Comparison of ENCODE assay signal across 23 mouse cellular contexts in the genomic region with DNA sequence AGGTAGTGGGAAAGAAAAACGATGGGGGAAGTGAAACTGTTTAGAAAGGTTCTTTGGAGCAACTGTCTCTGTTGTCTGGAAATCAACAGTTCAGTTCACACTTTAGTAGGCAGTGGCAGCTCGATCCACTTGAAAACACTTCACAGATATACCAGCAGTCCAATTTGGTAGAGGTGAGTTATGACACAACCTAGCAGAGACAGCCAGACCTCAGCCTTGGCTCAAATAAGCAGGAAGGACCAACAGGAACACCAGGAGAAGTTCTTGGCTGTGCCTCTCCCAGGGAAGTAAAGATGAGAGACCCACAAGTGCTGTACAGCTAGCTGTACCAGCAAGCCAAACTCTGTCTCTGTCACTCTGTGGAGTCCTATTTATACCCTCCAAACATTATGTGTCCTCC.
"Had no signal": no experiment of that assay in that cellular context is flagged by ENCODE, and none has a peak within 500 bp of the region (broad histone marks: within the 10 kb centered on the region; RNA-seq: fewer than 3 reads in every experiment).

No protein-coding gene starts in this region.

- H3K4me2 ChIP-seq: hindbrain, embryonic 13.5 days; hindbrain, embryonic 15.5 days; kidney, embryonic 15.5 days; limb, embryonic 13.5 days; limb, embryonic 15.5 days; liver, embryonic 12.5 days had no signal

- H3K9ac ChIP-seq: forebrain, postnatal 0 days; hindbrain, embryonic 13.5 days; hindbrain, embryonic 15.5 days; kidney, embryonic 15.5 days; limb, embryonic 13.5 days; limb, embryonic 15.5 days; liver, embryonic 12.5 days; liver, embryonic 14.5 days had no signal

- DNase-seq: forebrain, postnatal 0 days; gastrocnemius, adult 2 months; gastrocnemius, postnatal 10 days; gastrocnemius, postnatal 25 days; kidney, adult 11 months; kidney, adult 2 months; kidney, adult 9 months; kidney, postnatal 14 days; kidney, postnatal 36 days; layer of hippocampus, adult 9-11 months; layer of hippocampus, postnatal 36 days; left cerebral cortex, postnatal 4 days; lung, adult 18-20 months had no signal

- H3K27me3 ChIP-seq: hindbrain, embryonic 13.5 days; hindbrain, embryonic 15.5 days; kidney, embryonic 15.5 days; limb, embryonic 13.5 days; limb, embryonic 15.5 days; liver, embryonic 12.5 days had no signal

- H3K4me3 ChIP-seq: gastrocnemius, adult 2 months; hindbrain, embryonic 13.5 days; hindbrain, embryonic 15.5 days; kidney, embryonic 15.5 days; limb, embryonic 13.5 days; limb, embryonic 15.5 days; liver, embryonic 12.5 days had no signal

- H3K9me3 ChIP-seq: hindbrain, embryonic 13.5 days; hindbrain, embryonic 15.5 days; kidney, embryonic 15.5 days; limb, embryonic 13.5 days; limb, embryonic 15.5 days; liver, embryonic 12.5 days had no signal

- H3K36me3 ChIP-seq: hindbrain, embryonic 13.5 days; hindbrain, embryonic 15.5 days; kidney, embryonic 15.5 days; limb, embryonic 13.5 days; limb, embryonic 15.5 days; liver, embryonic 12.5 days had no signal

- H3K4me1 ChIP-seq: hindbrain, embryonic 13.5 days; hindbrain, embryonic 15.5 days; kidney, embryonic 15.5 days; liver, embryonic 12.5 days had no signal

- H3K27ac ChIP-seq: gastrocnemius, adult 2 months; hindbrain, embryonic 13.5 days; hindbrain, embryonic 15.5 days; hindbrain, postnatal 0 days; kidney, embryonic 15.5 days; kidney, postnatal 0 days; limb, embryonic 13.5 days; limb, embryonic 15.5 days; liver, embryonic 12.5 days; liver, embryonic 14.5 days had no signal

- ATAC-seq: forebrain, postnatal 0 days; hindbrain, postnatal 0 days; intestine, embryonic 16.5 days; liver, embryonic 12.5 days had no signal
